Mouse (Mus musculus) brain, adult 2 months (tissue): ENCODE results near the gene Cdh13.

Experiments used
- DNase-seq: peaks from one replicate; pipeline ENCODE4 v3.0.0; 2011; ENCODE audit warnings: low read depth, low spot score

The Cdh13 gene

GRCm38 (mm10) chr8:118296477-118296876 lies 12.9 kb downstream of the Cdh13 start:
- DNase-seq, result no peak

GRCm38 (mm10) chr8:118306957-118307356 lies 23.4 kb downstream of the Cdh13 start:
- DNase-seq, result no peak

GRCm38 (mm10) chr8:118309106-118309505 lies 25.6 kb downstream of the Cdh13 start:
- no peak for DNase-seq

- DNase-seq, result peak; percentile 55
These were observed 30.1 kb downstream of the Cdh13 start for GRCm38 (mm10) chr8:118313426-118314187.

GRCm38 (mm10) chr8:118314188-118314563 lies 30.6 kb downstream of the Cdh13 start:
- DNase-seq, result no peak

- DNase-seq, result no peak
These were observed 31.4 kb downstream of the Cdh13 start for GRCm38 (mm10) chr8:118314932-118315331.

- DNase-seq, result no peak
These were observed 32.9 kb downstream of the Cdh13 start for GRCm38 (mm10) chr8:118316440-118316839.

- peak; percentile 71 for DNase-seq
These were observed 37.0 kb downstream of the Cdh13 start for GRCm38 (mm10) chr8:118320566-118320965.

- peak; percentile 31 for DNase-seq
These were observed 39.9 kb downstream of the Cdh13 start for GRCm38 (mm10) chr8:118323421-118323820.

GRCm38 (mm10) chr8:118334933-118335332 lies 51.4 kb downstream of the Cdh13 start:
- no peak for DNase-seq

GRCm38 (mm10) chr8:118339711-118340110 lies 56.2 kb downstream of the Cdh13 start:
- DNase-seq, result peak; percentile 65

GRCm38 (mm10) chr8:118343267-118343666 lies 59.7 kb downstream of the Cdh13 start:
- peak; percentile 59 for DNase-seq

GRCm38 (mm10) chr8:118348710-118349489 lies 65.4 kb downstream of the Cdh13 start:
- no peak for DNase-seq

GRCm38 (mm10) chr8:118350136-118350535 lies 66.6 kb downstream of the Cdh13 start:
- DNase-seq, result no peak

- peak; percentile 57 for DNase-seq
These were observed 69.5 kb downstream of the Cdh13 start for GRCm38 (mm10) chr8:118353022-118353421.

- DNase-seq, result peak; percentile 32
These were observed 73.5 kb downstream of the Cdh13 start for GRCm38 (mm10) chr8:118357067-118357466.

- DNase-seq, result peak; percentile 66
These were observed 74.1 kb downstream of the Cdh13 start for GRCm38 (mm10) chr8:118357596-118357995.

- DNase-seq, result no peak
These were observed 80.2 kb downstream of the Cdh13 start for GRCm38 (mm10) chr8:118363781-118364180.

- DNase-seq, result no peak
These were observed 89.6 kb downstream of the Cdh13 start for GRCm38 (mm10) chr8:118373092-118373491.

GRCm38 (mm10) chr8:118374738-118375137 lies 91.2 kb downstream of the Cdh13 start:
- DNase-seq, result peak; percentile 48

GRCm38 (mm10) chr8:118376791-118377190 lies 93.3 kb downstream of the Cdh13 start:
- peak; percentile 40 for DNase-seq

GRCm38 (mm10) chr8:118378985-118379384 lies 95.5 kb downstream of the Cdh13 start:
- no peak for DNase-seq

GRCm38 (mm10) chr8:118379657-118380056 lies 96.1 kb downstream of the Cdh13 start:
- DNase-seq, result peak; percentile 44
